Mouse (Mus musculus) spleen, adult 2 months (tissue): ENCODE measurements around the gene Gm21725. TPM values are rescaled to one million over a fixed set of nuclear protein-coding genes. Genes with fewer than 3 reads are reported as not detected.
"Not testable (repeated sequence)": the region's sequence is repeated elsewhere in the genome, so short reads cannot be mapped to it uniquely, and the experiment has no call there.

Experiments used
- DNase-seq, 2 experiments: peaks; one replicate each; pipeline versions ENCODE4 v3.0.0 to v3.0.0-alpha.2; 2012 to 2021; ENCODE audit warnings: low spot score in 2 of 2, low read depth in 1 of 2
- H3K27ac ChIP-seq: fragments of 200-500 bp; 2 replicates; pipeline ENCODE4 v1.5.1; 2012; ENCODE audit warnings: low read length, inconsistent platforms; ENCODE audit not compliant: insufficient read depth
- H3K27me3 ChIP-seq: fragments of 200-500 bp; 2 replicates; pipeline ENCODE4 v1.6.1; 2012; ENCODE audit warnings: mild to moderate bottlenecking, moderate library complexity, low read length, inconsistent platforms; ENCODE audit not compliant: control insufficient read depth, insufficient read depth
- H3K36me3 ChIP-seq: fragments of 200-500 bp; 2 replicates; pipeline ENCODE4 v1.6.1; 2012; ENCODE audit warnings: mild to moderate bottlenecking, low read length, inconsistent platforms; ENCODE audit not compliant: control insufficient read depth, insufficient read depth
- H3K4me1 ChIP-seq: fragments of 200-500 bp; 2 replicates; pipeline ENCODE4 v1.6.1; 2011; ENCODE audit warnings: inconsistent platforms; ENCODE audit not compliant: control insufficient read depth, insufficient read depth, insufficient read length
- H3K4me3 ChIP-seq: fragments of 200-500 bp; 2 replicates; pipeline ENCODE4 v1.5.1; 2011; ENCODE audit warnings: mild to moderate bottlenecking, inconsistent platforms; ENCODE audit not compliant: insufficient read depth, insufficient read length; ENCODE audit errors: extremely low read depth
- WGBS: fragments of 180-500 bp; shearing (Covaris S2); methylation state at CpG from one replicate; pipeline ENCODE4 v1.1.7; 2018; 5-methylcytosine and 5-hydroxymethylcytosine counted together
- polyA plus RNA-seq: library from polyadenylated mRNA; depleted of rRNA; stranded (reverse); fragments of >200 nt; gene quantifications from 2 replicates; pipeline ENCODE4 v1.2.3, GENCODE M21; 2012; rRNA removed

Gm21725 gene
- not detected in 2 replicates for polyA plus RNA-seq

DNA sequence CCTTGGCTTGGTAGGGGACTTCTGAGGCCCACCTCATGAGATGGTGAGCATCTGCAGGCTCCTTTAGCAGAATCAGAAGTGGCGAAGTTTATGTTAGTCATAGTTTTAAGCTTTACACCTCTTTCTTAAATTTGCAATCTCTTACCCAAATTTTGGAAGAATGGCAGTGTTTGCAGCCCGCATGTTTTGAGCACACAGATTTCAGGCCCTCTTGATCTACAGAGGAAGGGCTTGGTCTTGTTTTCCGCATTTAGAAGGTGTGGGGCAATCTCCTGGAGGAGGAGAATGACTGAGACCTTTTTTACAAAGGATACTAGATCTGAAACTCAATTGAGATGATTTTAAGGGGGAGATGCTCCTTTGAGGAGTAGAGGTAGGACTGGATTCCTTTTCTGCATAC lies at the start of gene Gm21725:
Gene Gm21725 (minus strand): TSS at position 101 of the 400 bp plus-strand sequence.
- DNase-seq, H3K27me3 ChIP-seq, H3K4me1 ChIP-seq, H3K27ac ChIP-seq, H3K36me3 ChIP-seq, H3K4me3 ChIP-seq: not testable (repeated sequence)
- no CpG with 5 or more reads among the region's 3 CpGs for WGBS

Other genes starting within 250 kb of the Gm21725 start
- gene Gm21891, start 215.6 kb downstream of the Gm21725 start, polyA plus RNA-seq, result not detected in 2 replicates
- gene Gm21425, start 187.1 kb downstream of the Gm21725 start, polyA plus RNA-seq, result not detected in 2 replicates
- gene Gm21828, start 125.1 kb downstream of the Gm21725 start, polyA plus RNA-seq, result not detected in 2 replicates
- gene Gm21440, start 96.7 kb downstream of the Gm21725 start, polyA plus RNA-seq, result not detected in 2 replicates
- not detected in 2 replicates for gene Gm21454, start 96.6 kb downstream of the Gm21725 start, polyA plus RNA-seq
- gene Gm21866, start 116.5 kb upstream of the Gm21725 start, polyA plus RNA-seq, result not detected in 2 replicates
- not detected in 2 replicates for gene Gm20773, start 145.0 kb upstream of the Gm21725 start, polyA plus RNA-seq